Mouse (Mus musculus) thymus, adult 2 months (tissue): ENCODE measurements at regions not wholly inside any gene's neighbourhood (a gene's known extent, or its start where the extent isn't known, plus 50 kb on each side); places are given as distances from the start of the nearest gene placed in this dataset.

ENCODE experiments used
- CTCF ChIP-seq: fragments of 200-500 bp; IDR thresholded peaks from 2 replicates; pipeline ENCODE4 v1.5.1; 2012; ENCODE audit warnings: mild to moderate bottlenecking, control low read depth, low read length, moderate library complexity, borderline replicate concordance; ENCODE audit not compliant: control insufficient read depth, poor library complexity, insufficient read depth; ENCODE audit errors: extremely low read depth
- POLR2A ChIP-seq: fragments of 200-500 bp; IDR thresholded peaks from 2 replicates; pipeline ENCODE4 v1.6.1; 2012; ENCODE audit warnings: mild to moderate bottlenecking, low read length, control low read depth, moderate library complexity; ENCODE audit not compliant: control insufficient read depth, poor library complexity, insufficient read depth; ENCODE audit errors: extremely low read depth

DNA sequence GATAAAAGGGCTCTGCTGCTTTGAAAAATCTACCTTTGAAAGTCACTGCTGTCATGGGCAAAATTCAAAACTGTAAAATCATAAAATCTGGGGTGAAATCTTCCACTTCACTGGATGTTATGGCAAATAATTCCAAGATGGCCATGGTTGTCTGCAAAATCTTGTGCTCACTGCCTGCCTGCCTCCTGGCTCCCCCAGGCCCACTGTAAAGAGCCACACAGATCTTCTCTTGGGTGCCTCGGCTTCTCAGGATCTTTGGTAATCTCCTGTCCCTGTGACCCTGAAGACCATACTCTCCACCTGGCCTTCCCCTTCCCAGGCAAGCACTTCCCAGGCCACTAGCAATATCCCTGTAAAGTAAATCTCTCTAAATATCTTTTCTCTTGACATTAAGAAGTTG lies 505.1 kb upstream of the Kdm8 start:
- no peak for TF ChIP-seq POLR2A
- no peak for TF ChIP-seq CTCF
